Mouse (Mus musculus) limb, embryonic 11.5 days (tissue): Measurements from ENCODE around the gene Ncam1. TPM values are rescaled to one million over a fixed set of nuclear protein-coding genes. Genes with fewer than 3 reads are reported as not detected.

Experiments used
- ATAC-seq: fragments of 200-750 bp; cut with Nextera tagmentation; 2 replicates; pipeline ENCODE4 v1.8.0; 2017; ENCODE audit warnings: low read depth; ENCODE audit not compliant: insufficient number of reproducible peaks, low FRiP score, low TSS enrichment
- DNase-seq: peaks from one replicate; pipeline ENCODE4 v3.0.0-alpha.2; 2015; ENCODE audit warnings: low spot score
- H3K27ac ChIP-seq: fragments of 300-500 bp; sonication (generic); replicated peaks from 2 replicates; pipeline ENCODE4 v1.5.1; 2014; ENCODE audit warnings: low read depth, mild to moderate bottlenecking, low read length
- H3K27me3 ChIP-seq: fragments of 300-500 bp; sonication (generic); 2 replicates; pipeline ENCODE4 v1.6.1; 2014; ENCODE audit warnings: mild to moderate bottlenecking, low read length, mixed read lengths; ENCODE audit not compliant: control insufficient read depth, insufficient read depth
- H3K36me3 ChIP-seq: fragments of 300-500 bp; sonication (generic); 2 replicates; pipeline ENCODE4 v1.6.1; 2014; ENCODE audit warnings: mild to moderate bottlenecking, low read length, moderate library complexity, mixed read lengths; ENCODE audit not compliant: control insufficient read depth, insufficient read depth
- H3K4me1 ChIP-seq: fragments of 300-500 bp; sonication (generic); 2 replicates; pipeline ENCODE4 v1.6.1; 2014; ENCODE audit warnings: low read length, mixed read lengths; ENCODE audit not compliant: control insufficient read depth, insufficient read depth
- H3K4me2 ChIP-seq: fragments of 300-500 bp; sonication (generic); 2 replicates; pipeline ENCODE4 v1.6.1; 2014; ENCODE audit warnings: low read depth, mild to moderate bottlenecking, moderate library complexity; ENCODE audit not compliant: severe bottlenecking
- H3K4me3 ChIP-seq: fragments of 300-500 bp; sonication (generic); 2 replicates; pipeline ENCODE4 v1.5.1; 2014; ENCODE audit warnings: low read depth, low read length
- H3K9ac ChIP-seq: fragments of 300-500 bp; sonication (generic); 2 replicates; pipeline ENCODE4 v1.6.1; 2014; ENCODE audit warnings: mild to moderate bottlenecking, low read length
- H3K9me3 ChIP-seq: fragments of 300-500 bp; sonication (generic); 2 replicates; pipeline ENCODE4 v1.6.1; 2016; ENCODE audit warnings: low read length; ENCODE audit not compliant: control insufficient read depth
- WGBS: fragments of 180-500 bp; shearing (Covaris S2); extraction: QIAGEN DNeasy Blood & Tissue Kit; methylation state at CpG from one replicate; pipeline ENCODE4 v1.1.7; 2014; 5-methylcytosine and 5-hydroxymethylcytosine counted together
- polyA plus RNA-seq: library from polyadenylated mRNA; unstranded; fragments of >200 nt; fragmentation: Nextera tagmentation; extraction: Ambion mirVana; gene quantifications from 2 replicates; pipeline ENCODE4 v1.2.1, GENCODE M21; 2014

Gene Ncam1
- polyA plus RNA-seq, 1 experiment from 2014 or later, result 34.2 TPM

DNA sequence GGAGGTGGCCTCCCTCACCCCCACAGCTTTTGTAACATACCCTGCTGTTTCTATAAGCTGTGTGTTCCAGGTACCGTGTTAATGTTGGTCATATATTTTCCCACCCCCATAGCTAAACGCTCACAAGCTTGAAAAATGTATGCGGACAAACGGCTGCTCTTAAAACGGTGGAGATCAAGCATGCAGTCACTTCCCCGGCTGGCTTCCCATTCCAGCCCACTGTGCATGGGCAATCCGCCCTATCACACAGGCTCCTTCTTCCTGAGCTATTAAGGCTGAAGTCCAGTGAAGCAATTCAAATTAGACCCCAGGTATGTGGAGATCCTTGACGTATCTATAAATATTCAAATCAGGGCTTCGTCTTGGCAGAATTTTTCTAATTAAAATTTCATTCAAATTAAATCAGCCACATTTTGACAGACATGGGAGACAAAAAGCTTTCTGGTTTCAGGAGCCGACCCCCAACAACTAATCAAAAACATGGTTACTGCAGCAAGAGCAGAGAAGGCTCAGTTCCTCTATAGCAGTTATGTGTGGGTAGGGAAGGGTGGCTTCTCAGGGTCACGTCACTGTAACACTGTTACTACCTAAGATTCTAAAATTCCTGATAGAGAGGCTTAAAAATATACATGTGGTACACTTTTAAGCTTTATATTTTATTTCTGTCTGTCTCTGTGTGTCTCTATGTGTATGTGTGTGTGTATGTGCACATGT, 202.9 kb downstream of the Ncam1 start:
- Histone ChIP-seq H3K36me3 (no peaks in the 10 kb centered on the region), H3K4me1 (peaks cover 16% of the 10 kb centered on the region; the same call in 1 of the 2 replicates), H3K4me2 (no peak overlapping the region), H3K27me3 (no peaks in the 10 kb centered on the region), H3K4me3 (no peak overlapping the region), H3K9me3 (no peaks in the 10 kb centered on the region), H3K27ac (no peak overlapping the region), H3K9ac (no peak overlapping the region)
- 45% methylated on average over 11 of the region's 11 CpGs for WGBS
- DNase-seq (no peak), ATAC-seq (no peak)

DNA sequence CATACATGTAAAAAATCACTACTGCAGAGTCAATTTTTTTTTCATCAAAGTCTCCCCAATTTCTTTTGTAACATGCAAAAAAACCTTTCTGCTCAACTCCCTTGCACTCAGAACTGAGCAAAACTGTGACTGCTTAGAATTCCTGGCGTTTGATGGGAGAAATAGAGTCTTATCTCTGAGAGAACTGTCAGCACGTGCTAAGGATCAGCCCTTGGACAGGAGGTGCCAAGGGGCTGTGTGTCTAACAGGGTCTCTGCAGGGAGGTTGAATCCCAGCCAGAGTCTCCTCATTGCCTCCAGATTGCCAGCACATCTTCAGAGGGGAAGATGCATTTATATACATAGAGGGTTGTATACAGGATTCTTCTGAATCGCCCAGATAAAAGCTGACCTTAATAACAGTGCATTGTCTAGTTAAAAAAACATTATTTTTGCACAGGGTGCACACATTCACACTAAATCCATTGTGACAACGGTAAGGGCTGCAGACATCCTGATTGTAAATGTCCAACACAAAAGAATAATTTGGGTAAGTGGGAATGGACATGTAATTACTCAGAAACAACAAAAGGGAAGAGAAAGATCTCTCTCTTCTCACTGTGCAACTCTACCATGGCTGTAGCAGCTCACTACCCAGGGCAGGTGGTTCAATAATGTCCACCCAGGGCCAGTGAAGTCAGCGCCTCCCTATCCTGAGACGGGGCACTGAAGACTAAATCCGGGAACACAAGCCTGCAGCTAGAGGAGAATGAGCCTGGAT, 203.7 kb downstream of the Ncam1 start:
- WGBS, result 51% methylated on average over 7 of the region's 7 CpGs
- ATAC-seq (no peak), DNase-seq (no peak)
- no peaks in the 10 kb centered on the region for H3K27me3 ChIP-seq
- H3K27ac ChIP-seq, result no peak overlapping the region
- no peaks in the 10 kb centered on the region for H3K36me3 ChIP-seq
- H3K4me2 ChIP-seq, result no peak overlapping the region
- H3K9ac ChIP-seq, result no peak overlapping the region
- peaks cover 16% of the 10 kb centered on the region; the same call in 1 of the 2 replicates for H3K4me1 ChIP-seq
- H3K4me3 ChIP-seq, result no peak overlapping the region
- H3K9me3 ChIP-seq, result no peaks in the 10 kb centered on the region

GRCm38 (mm10) chr9:49593951-49594536, 204.7 kb downstream of the Ncam1 start:
- H3K9me3 ChIP-seq, result no peaks in the 10 kb centered on the region
- H3K36me3 ChIP-seq, result no peaks in the 10 kb centered on the region
- no peak overlapping the region for H3K4me3 ChIP-seq
- H3K27me3 ChIP-seq, result no peaks in the 10 kb centered on the region
- H3K27ac ChIP-seq, result no peak overlapping the region
- ATAC-seq (peak; percentile 68; the same call in 1 of the 2 replicates), DNase-seq (peak; percentile 70)
- WGBS, result 26% methylated on average over 10 of the region's 10 CpGs
- peaks cover 16% of the 10 kb centered on the region; the same call in 1 of the 2 replicates for H3K4me1 ChIP-seq
- H3K4me2 ChIP-seq, result no peak overlapping the region
- H3K9ac ChIP-seq, result no peak overlapping the region

GRCm38 (mm10) chr9:49592006-49592405, 206.7 kb downstream of the Ncam1 start:
- no peaks in the 10 kb centered on the region for H3K27me3 ChIP-seq
- ATAC-seq, result no peak
- no peak overlapping the region for H3K4me2 ChIP-seq
- H3K36me3 ChIP-seq, result no peaks in the 10 kb centered on the region
- no peak overlapping the region for H3K27ac ChIP-seq
- no peak overlapping the region for H3K4me3 ChIP-seq
- H3K4me1 ChIP-seq, result peaks cover 16% of the 10 kb centered on the region; the same call in 1 of the 2 replicates
- WGBS, result 80% methylated on average over 2 of the region's 2 CpGs
- DNase-seq, result no peak
- no peaks in the 10 kb centered on the region for H3K9me3 ChIP-seq
- H3K9ac ChIP-seq, result no peak overlapping the region

- Histone ChIP-seq H3K9me3 (no peaks in the 10 kb centered on the region), H3K9ac (no peak overlapping the region), H3K4me3 (no peak overlapping the region), H3K4me2 (no peak overlapping the region), H3K36me3 (no peaks in the 10 kb centered on the region), H3K27ac (no peak overlapping the region), H3K27me3 (no peaks in the 10 kb centered on the region), H3K4me1 (peaks cover 12% of the 10 kb centered on the region; the same call in 1 of the 2 replicates)
- DNase-seq (no peak), ATAC-seq (no peak)
- WGBS, result 82% methylated on average over 4 of the region's 4 CpGs
Observed at GRCm38 (mm10) chr9:49590261-49590660, 208.5 kb downstream of the Ncam1 start.

- H3K4me3 ChIP-seq, result no peak overlapping the region
- no peak overlapping the region for H3K4me2 ChIP-seq
- no peaks in the 10 kb centered on the region for H3K36me3 ChIP-seq
- H3K4me1 ChIP-seq, result peaks cover 4% of the 10 kb centered on the region; the same call in 1 of the 2 replicates
- no peak overlapping the region for H3K27ac ChIP-seq
- DNase-seq, result no peak
- no peak overlapping the region for H3K9ac ChIP-seq
- WGBS, result 95% methylated on average over 4 of the region's 4 CpGs
- no peaks in the 10 kb centered on the region for H3K27me3 ChIP-seq
- no peaks in the 10 kb centered on the region for H3K9me3 ChIP-seq
- no peak for ATAC-seq
Observed at GRCm38 (mm10) chr9:49577136-49577535, 221.6 kb downstream of the Ncam1 start.

- Histone ChIP-seq H3K9me3 (no peaks in the 10 kb centered on the region), H3K36me3 (no peaks in the 10 kb centered on the region), H3K4me2 (no peak overlapping the region), H3K4me3 (no peak overlapping the region), H3K27ac (peak overlapping the region; percentile 55; the same call in 1 of the 2 replicates), H3K27me3 (no peaks in the 10 kb centered on the region), H3K4me1 (peaks cover 22% of the 10 kb centered on the region), H3K9ac (no peak overlapping the region)
- peak; percentile 33 for DNase-seq
- ATAC-seq, result no peak
- WGBS, result 40% methylated on average over 9 of the region's 9 CpGs
Observed at GRCm38 (mm10) chr9:49571695-49572510, 226.8 kb downstream of the Ncam1 start.
